Comparison of ENCODE assay signal across 8 mouse cellular contexts in the genomic region with DNA sequence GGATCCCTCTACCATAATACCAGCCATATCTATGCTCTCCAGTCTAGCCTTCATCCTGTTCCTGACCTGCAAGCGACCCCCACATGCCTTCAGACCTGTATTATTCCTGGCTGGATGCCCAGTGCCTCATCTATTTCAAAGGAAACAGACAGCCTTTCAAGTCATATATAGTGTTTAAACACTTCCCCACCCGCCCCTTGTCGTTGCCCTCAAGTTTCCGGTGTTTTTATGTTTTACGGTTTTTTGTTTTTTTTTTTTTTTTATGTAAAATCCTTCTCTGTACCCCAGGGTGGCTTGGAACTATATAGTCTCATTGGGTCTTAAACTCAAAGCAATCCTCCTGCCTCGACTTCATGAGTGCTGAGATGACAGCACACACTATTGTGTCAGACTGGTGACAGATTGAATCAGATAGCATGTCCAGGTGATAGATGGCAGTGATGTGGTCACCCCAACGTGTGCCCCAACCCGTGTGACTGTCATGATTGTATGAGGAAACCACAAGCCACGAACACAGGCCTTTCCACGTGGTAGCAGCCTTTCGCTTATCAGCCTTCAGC. TPM values are rescaled to one million over a fixed set of nuclear protein-coding genes. Genes with fewer than 3 reads are reported as not detected.
DNase-seq lines count a peak whose midpoint lies in the region; ATAC-seq and TF ChIP-seq lines count a peak whose summit lies in the region.

No protein-coding gene starts in this region.

- peak overlapping the region; percentile 90 for H3K4me2 ChIP-seq in kidney, postnatal 0 days (ENCODE audit: low read length)
- peak overlapping the region; percentile 92 for H3K4me2 ChIP-seq in embryonic facial prominence, embryonic 15.5 days (replicated peaks)
- H3K4me2 ChIP-seq in neural tube, embryonic 12.5 days (replicated peaks): peak overlapping the region; percentile 95

- H3K9ac ChIP-seq in kidney, postnatal 0 days (ENCODE audit: low read depth, low read length): no peak overlapping the region
- no peak overlapping the region for H3K9ac ChIP-seq in embryonic facial prominence, embryonic 15.5 days
- no peak overlapping the region for H3K9ac ChIP-seq in neural tube, embryonic 12.5 days

- no peak overlapping the region for H3K27ac ChIP-seq in kidney, postnatal 0 days
- H3K27ac ChIP-seq in embryonic facial prominence, embryonic 15.5 days (replicated peaks): no peak overlapping the region
- no peak overlapping the region for H3K27ac ChIP-seq in neural tube, embryonic 12.5 days

- whole genome bisulfite sequencing in kidney, postnatal 0 days: 18% methylated on average over 11 of the region's 11 CpGs
- 43% methylated on average over 11 of the region's 11 CpGs for WGBS in embryonic facial prominence, embryonic 15.5 days
- 62% methylated on average over 11 of the region's 11 CpGs for WGBS in neural tube, embryonic 12.5 days

- peak; percentile 76 for DNase-seq in kidney, postnatal 0 days (ENCODE audit: low spot score)
- no peak for DNase-seq in kidney, adult 8-10 months
- DNase-seq in kidney, postnatal 14 days: peak; percentile 63
- DNase-seq in spleen, postnatal 10 days (ENCODE audit: low spot score in 2 of 2): no peak
- DNase-seq in gastrocnemius, postnatal 4 days (ENCODE audit: low spot score in 2 of 2): no peak
- no peak for DNase-seq in layer of hippocampus, postnatal 25 days (ENCODE audit: extremely low spot score in 1 of 2, low spot score in 1 of 2)

- no peak for TF ChIP-seq CTCF in kidney, postnatal 0 days (IDR thresholded peaks at IDR 0.05; ENCODE audit: low read depth)

- no peaks in the 10 kb centered on the region for H3K9me3 ChIP-seq in kidney, postnatal 0 days (replicated peaks; ENCODE audit: low read length)
- no peaks in the 10 kb centered on the region for H3K9me3 ChIP-seq in embryonic facial prominence, embryonic 15.5 days (replicated peaks)
- no peaks in the 10 kb centered on the region for H3K9me3 ChIP-seq in neural tube, embryonic 12.5 days

- peaks cover 31% of the 10 kb centered on the region for H3K4me1 ChIP-seq in kidney, postnatal 0 days (replicated peaks; ENCODE audit: insufficient read depth, low read length)
- H3K4me1 ChIP-seq in embryonic facial prominence, embryonic 15.5 days: peaks cover 45% of the 10 kb centered on the region
- H3K4me1 ChIP-seq in neural tube, embryonic 12.5 days: peaks cover 21% of the 10 kb centered on the region

- H3K27me3 ChIP-seq in kidney, postnatal 0 days (ENCODE audit: insufficient read depth, low read length): no peaks in the 10 kb centered on the region
- H3K27me3 ChIP-seq in embryonic facial prominence, embryonic 15.5 days: no peaks in the 10 kb centered on the region
- H3K27me3 ChIP-seq in neural tube, embryonic 12.5 days (replicated peaks): no peaks in the 10 kb centered on the region

- H3K36me3 ChIP-seq in kidney, postnatal 0 days (ENCODE audit: insufficient read depth, low read length): no peaks in the 10 kb centered on the region
- no peaks in the 10 kb centered on the region for H3K36me3 ChIP-seq in embryonic facial prominence, embryonic 15.5 days
- no peaks in the 10 kb centered on the region for H3K36me3 ChIP-seq in neural tube, embryonic 12.5 days

- no peak for ATAC-seq in kidney, postnatal 0 days (replicated peaks; ENCODE audit: low FRiP score, low read depth)
- ATAC-seq in embryonic facial prominence, embryonic 15.5 days (ENCODE audit: insufficient number of reproducible peaks, low FRiP score, low TSS enrichment, low read depth): no peak
- ATAC-seq in neural tube, embryonic 12.5 days (ENCODE audit: low FRiP score, low read depth): no peak

- H3K4me3 ChIP-seq in kidney, postnatal 0 days (replicated peaks; ENCODE audit: low read depth, low read length): peak overlapping the region; percentile 72; the same call in 1 of the 2 replicates
- H3K4me3 ChIP-seq in embryonic facial prominence, embryonic 15.5 days (replicated peaks): peak overlapping the region; percentile 78
- peak overlapping the region; percentile 68; the same call in 1 of the 2 replicates for H3K4me3 ChIP-seq in neural tube, embryonic 12.5 days

RNA-seq across cellular contexts. Expression of gene Stx1a, which starts 1.5 kb away (rescaled TPM):
- polyA plus RNA-seq in kidney, postnatal 0 days (2015; fragmentation: Nextera tagmentation; extraction: Ambion mirVana): 6.6 and 9.0 TPM in 2 replicates
- polyA plus RNA-seq in embryonic facial prominence, embryonic 15.5 days (2015; fragmentation: Nextera tagmentation; extraction: Ambion mirVana): 16.2 and 19.7 TPM in 2 replicates
- 41.6 and 54.5 TPM in 2 replicates for polyA plus RNA-seq in neural tube, embryonic 12.5 days (2016; fragmentation: Nextera tagmentation; extraction: Ambion mirVana)
- 1 to 10 TPM; 4.5 to 5.1 TPM for total RNA-seq in gastrocnemius, postnatal 4 days (2021)
- total RNA-seq in layer of hippocampus, postnatal 25 days (2021): 100 to 1,000 TPM; 113 to 115 TPM

RNA-seq across cellular contexts. Expression of gene Abhd11, which starts 15.8 kb away (rescaled TPM):
- 93.7 and 94.5 TPM in 2 replicates for polyA plus RNA-seq in kidney, postnatal 0 days (2015; fragmentation: Nextera tagmentation; extraction: Ambion mirVana)
- 66.0 and 68.9 TPM in 2 replicates for polyA plus RNA-seq in embryonic facial prominence, embryonic 15.5 days (2015; fragmentation: Nextera tagmentation; extraction: Ambion mirVana)
- 51.6 and 56.3 TPM in 2 replicates for polyA plus RNA-seq in neural tube, embryonic 12.5 days (2016; fragmentation: Nextera tagmentation; extraction: Ambion mirVana)
- 10 to 100 TPM; 44.0 to 44.6 TPM for total RNA-seq in gastrocnemius, postnatal 4 days (2021)
- 10 to 100 TPM; 32.0 to 33.4 TPM for total RNA-seq in layer of hippocampus, postnatal 25 days (2021)

RNA-seq across cellular contexts. Expression of gene Cldn3, which starts 38.7 kb away (rescaled TPM):
- polyA plus RNA-seq in kidney, postnatal 0 days (2015; fragmentation: Nextera tagmentation; extraction: Ambion mirVana): 72.4 and 72.9 TPM in 2 replicates
- polyA plus RNA-seq in embryonic facial prominence, embryonic 15.5 days (2015; fragmentation: Nextera tagmentation; extraction: Ambion mirVana): 39.7 and 50.9 TPM in 2 replicates
- 1.7 and 1.9 TPM in 2 replicates for polyA plus RNA-seq in neural tube, embryonic 12.5 days (2016; fragmentation: Nextera tagmentation; extraction: Ambion mirVana)
- under 1 TPM in 1 of 2 experiments, not detected in 1; 0.29 TPM for total RNA-seq in gastrocnemius, postnatal 4 days (2021)
- total RNA-seq in layer of hippocampus, postnatal 25 days (2021): 1 to 10 TPM in 1 of 2 experiments, under 1 TPM in 1; 0.59 to 1.2 TPM

RNA-seq across cellular contexts. Expression of gene Dnajc30, which starts 39.3 kb away (rescaled TPM):
- 42.4 and 42.6 TPM in 2 replicates for polyA plus RNA-seq in kidney, postnatal 0 days (2015; fragmentation: Nextera tagmentation; extraction: Ambion mirVana)
- 32.9 and 36.3 TPM in 2 replicates for polyA plus RNA-seq in embryonic facial prominence, embryonic 15.5 days (2015; fragmentation: Nextera tagmentation; extraction: Ambion mirVana)
- 30.3 and 32.2 TPM in 2 replicates for polyA plus RNA-seq in neural tube, embryonic 12.5 days (2016; fragmentation: Nextera tagmentation; extraction: Ambion mirVana)
- 10 to 100 TPM; 23.8 to 25.2 TPM for total RNA-seq in gastrocnemius, postnatal 4 days (2021)
- total RNA-seq in layer of hippocampus, postnatal 25 days (2021): 10 to 100 TPM; 43.7 TPM

RNA-seq across cellular contexts. Expression of gene Bud23, which starts 40.0 kb away (rescaled TPM):
- polyA plus RNA-seq in kidney, postnatal 0 days (2015; fragmentation: Nextera tagmentation; extraction: Ambion mirVana): 80.4 and 85.2 TPM in 2 replicates
- polyA plus RNA-seq in embryonic facial prominence, embryonic 15.5 days (2015; fragmentation: Nextera tagmentation; extraction: Ambion mirVana): 102 and 115 TPM in 2 replicates
- polyA plus RNA-seq in neural tube, embryonic 12.5 days (2016; fragmentation: Nextera tagmentation; extraction: Ambion mirVana): 106 and 112 TPM in 2 replicates
- total RNA-seq in gastrocnemius, postnatal 4 days (2021): 10 to 100 TPM; 29.9 to 33.3 TPM
- total RNA-seq in layer of hippocampus, postnatal 25 days (2021): 10 to 100 TPM; 48.7 to 51.6 TPM

Comparison
In these comparisons a context has a peak if more than half of its experiments do, and no peak if none do; other contexts are left out.
1. DNase-seq: peak in kidney, postnatal 0 days (single experiment) and kidney, postnatal 14 days (single experiment); none in kidney, adult 8-10 months (0 of 2), spleen, postnatal 10 days (0 of 2), gastrocnemius, postnatal 4 days (0 of 2) and layer of hippocampus, postnatal 25 days (0 of 2).
2. RNA of gene Cldn3, which starts 38.7 kb away (polyA plus RNA-seq): 72.4 to 72.9 TPM in kidney, postnatal 0 days and 39.7 to 50.9 TPM in embryonic facial prominence, embryonic 15.5 days; 1.7 to 1.9 TPM in neural tube, embryonic 12.5 days; every median in the first group is over 10 times any median in the second.
3. Peak in every context shown above with its lines, with median percentiles within 50 percentile points of each other: H3K4me2 ChIP-seq and H3K4me3 ChIP-seq.